Mouse (Mus musculus) kidney, adult 2 months (tissue): Measurements from ENCODE around the gene Pde8b.

ENCODE experiments used
- CTCF ChIP-seq: fragments of 200-500 bp; conservative IDR thresholded peaks from 2 replicates; pipeline ENCODE4 v1.5.1; 2011; ENCODE audit warnings: low read depth, mild to moderate bottlenecking, control low read depth, low read length, moderate library complexity, mixed read lengths; ENCODE audit not compliant: insufficient read depth, insufficient read length
- POLR2A ChIP-seq: fragments of 200-500 bp; IDR thresholded peaks from one replicate; pipeline ENCODE4 v1.6.1; 2011; ENCODE audit warnings: low read depth, low read length, control low read depth

GRCm38 (mm10) chr13:95063390-95064017 lies 186.6 kb downstream of the Pde8b start:
- TF ChIP-seq POLR2A = no peak
- no peak for TF ChIP-seq CTCF
